Mouse (Mus musculus) telencephalon, adult 2 months (tissue): ENCODE data around the gene Nrgn.

Experiments used
- DNase-seq: peaks from one replicate; pipeline ENCODE4 v3.0.0-alpha.2; 2011; ENCODE audit warnings: low read depth, low spot score

Gene Nrgn

GRCm38 (mm10) chr9:37552536-37553293 is at the start of gene Nrgn:
Gene Nrgn, minus strand, starts transcription at chr9:37552904.
- DNase-seq: peak; percentile 95

GRCm38 (mm10) chr9:37600538-37601205 is 48.0 kb upstream of the Nrgn start:
- DNase-seq: no peak

GRCm38 (mm10) chr9:37598637-37599036 is 45.9 kb upstream of the Nrgn start:
- DNase-seq: no peak

GRCm38 (mm10) chr9:37595570-37595969 is 42.9 kb upstream of the Nrgn start:
- DNase-seq: no peak

- no peak for DNase-seq
Observed at GRCm38 (mm10) chr9:37593690-37594089, 41.0 kb upstream of the Nrgn start.

- no peak for DNase-seq
Observed at GRCm38 (mm10) chr9:37592633-37593032, 39.9 kb upstream of the Nrgn start.

- DNase-seq: no peak
Observed at GRCm38 (mm10) chr9:37592025-37592424, 39.3 kb upstream of the Nrgn start.

- no peak for DNase-seq
Observed at GRCm38 (mm10) chr9:37590381-37590780, 37.7 kb upstream of the Nrgn start.

- DNase-seq: no peak
Observed at GRCm38 (mm10) chr9:37586718-37587117, 34.0 kb upstream of the Nrgn start.

- no peak for DNase-seq
Observed at GRCm38 (mm10) chr9:37583594-37583993, 30.9 kb upstream of the Nrgn start.

GRCm38 (mm10) chr9:37576436-37576930 is 23.8 kb upstream of the Nrgn start:
- DNase-seq: peak; percentile 63

GRCm38 (mm10) chr9:37572204-37572876 is 19.6 kb upstream of the Nrgn start:
- DNase-seq: no peak

GRCm38 (mm10) chr9:37569231-37569835 is 16.6 kb upstream of the Nrgn start:
- DNase-seq: no peak

GRCm38 (mm10) chr9:37568605-37569214 is 16.0 kb upstream of the Nrgn start:
- no peak for DNase-seq

GRCm38 (mm10) chr9:37567892-37568604 is 15.3 kb upstream of the Nrgn start:
- peak; percentile 91 for DNase-seq

- DNase-seq: no peak
Observed at GRCm38 (mm10) chr9:37567454-37567853, 14.8 kb upstream of the Nrgn start.

- no peak for DNase-seq
Observed at GRCm38 (mm10) chr9:37567019-37567418, 14.3 kb upstream of the Nrgn start.

- DNase-seq: no peak
Observed at GRCm38 (mm10) chr9:37563805-37564204, 11.1 kb upstream of the Nrgn start.

GRCm38 (mm10) chr9:37560617-37561016 is 7.9 kb upstream of the Nrgn start:
- DNase-seq: no peak

GRCm38 (mm10) chr9:37556366-37556765 is 3.7 kb upstream of the Nrgn start:
- DNase-seq: peak; percentile 69
